Mouse (Mus musculus) brain, embryonic 14.5 days (tissue): ENCODE results near the gene Igfbp7. TPM values are rescaled to one million over a fixed set of nuclear protein-coding genes. Genes with fewer than 3 reads are reported as not detected.

Experiments
- DNase-seq: peaks from one replicate; pipeline ENCODE4 v3.0.0-alpha.2; 2011; ENCODE audit warnings: low read depth
- CTCF ChIP-seq: fragments of 200-500 bp; IDR thresholded peaks from 2 replicates; pipeline ENCODE4 v1.5.1; 2012; ENCODE audit warnings: inconsistent platforms, mild to moderate bottlenecking, moderate library complexity, borderline replicate concordance; ENCODE audit not compliant: insufficient read depth, insufficient read length; ENCODE audit errors: extremely low read depth
- POLR2A ChIP-seq: fragments of 200-500 bp; IDR thresholded peaks from 2 replicates; pipeline ENCODE4 v1.6.1; 2012; ENCODE audit warnings: mild to moderate bottlenecking, inconsistent platforms, borderline replicate concordance; ENCODE audit not compliant: poor library complexity, insufficient read depth, insufficient read length, severe bottlenecking; ENCODE audit errors: extremely low read depth
- polyA plus RNA-seq: library from polyadenylated mRNA; depleted of rRNA; stranded (reverse); fragments of >200 nt; gene quantifications from 2 replicates; pipeline ENCODE4 v1.2.3, GENCODE M21; 2012

Gene Igfbp7
- polyA plus RNA-seq, 1 experiment = 74.8 TPM

DNA sequence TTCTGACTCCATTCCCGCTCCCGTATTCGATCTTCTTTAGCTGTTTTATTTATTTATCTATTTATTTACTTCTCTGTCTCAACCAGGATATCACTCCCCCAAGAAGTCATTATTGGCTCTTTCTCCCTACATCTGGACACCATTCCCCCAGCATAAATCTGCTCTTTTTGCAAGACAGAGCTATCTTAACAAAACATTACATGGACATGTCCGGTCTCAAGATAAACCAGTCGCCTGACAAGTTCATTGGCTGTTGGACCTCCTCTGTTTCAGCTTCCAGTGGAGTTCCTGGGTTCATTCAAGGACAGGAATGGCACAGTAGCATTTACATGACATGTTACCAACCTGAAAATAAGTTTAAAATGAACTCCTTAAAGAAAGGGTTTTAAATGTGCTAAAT lies 4.9 kb downstream of the Igfbp7 start:
- DNase-seq = no peak
- no peak for TF ChIP-seq POLR2A
- TF ChIP-seq CTCF = no peak

DNA sequence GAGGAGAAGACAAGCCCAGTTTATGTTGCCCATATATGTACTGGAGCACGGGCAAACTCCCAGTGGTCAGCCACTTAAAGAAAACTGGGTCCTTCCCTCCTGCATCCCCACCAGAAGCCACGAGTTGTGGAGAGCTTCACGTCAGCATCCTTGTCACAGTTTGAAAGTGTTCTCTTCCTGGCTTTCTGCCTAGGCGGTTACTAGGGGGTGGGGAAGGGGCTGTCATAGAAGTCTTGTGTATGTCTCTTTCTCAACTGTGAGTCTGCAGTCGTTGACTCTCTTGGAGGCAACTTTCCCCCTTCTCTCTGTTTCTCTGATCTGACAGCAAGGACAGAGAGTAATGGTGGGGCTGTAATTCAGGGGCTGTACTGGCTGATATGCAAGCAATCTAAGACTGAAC lies 5.7 kb downstream of the Igfbp7 start:
- no peak for DNase-seq
- TF ChIP-seq POLR2A (no peak), CTCF (no peak)

DNA sequence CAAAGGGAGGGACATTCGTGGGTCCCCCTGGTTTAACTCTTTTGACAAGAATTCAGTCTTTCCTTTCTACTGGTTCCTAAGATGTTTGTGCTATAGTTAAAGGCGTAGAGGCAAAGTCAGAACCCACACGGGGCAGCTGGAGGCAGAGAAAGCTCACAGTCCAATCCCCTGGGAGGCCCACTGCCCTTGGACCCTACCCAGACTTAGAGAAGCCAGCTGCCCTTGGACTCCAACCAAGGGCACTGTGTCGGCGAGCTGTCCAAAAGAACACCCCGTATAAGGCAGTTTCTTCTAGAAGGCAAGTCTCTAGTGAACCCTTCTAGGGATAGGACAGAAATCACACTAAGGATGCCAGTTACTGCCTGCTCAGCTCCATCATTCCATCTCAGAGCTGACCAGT lies 7.0 kb downstream of the Igfbp7 start:
- TF ChIP-seq POLR2A (no peak), CTCF (no peak)
- DNase-seq = no peak

DNA sequence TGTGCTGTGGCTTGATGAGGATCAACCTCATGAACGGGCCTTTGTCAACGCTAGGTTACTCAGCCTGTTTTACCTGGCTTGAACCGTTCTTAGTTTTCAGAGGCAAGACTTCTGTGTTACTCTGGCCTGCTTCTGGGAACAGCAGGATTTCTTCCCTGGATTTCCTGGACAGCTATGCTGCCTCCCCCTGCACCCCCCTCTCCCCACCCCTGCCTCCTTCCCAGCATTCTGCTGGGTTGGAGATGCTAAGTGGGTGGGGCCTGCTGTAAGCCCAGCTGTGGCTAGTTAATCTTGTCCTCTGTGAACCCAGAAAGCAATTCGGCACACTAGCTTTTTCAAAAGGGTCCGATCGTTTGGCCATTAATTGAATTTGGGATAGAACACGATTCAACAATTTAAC lies 7.7 kb downstream of the Igfbp7 start:
- DNase-seq = no peak
- TF ChIP-seq CTCF (no peak), POLR2A (no peak)

DNA sequence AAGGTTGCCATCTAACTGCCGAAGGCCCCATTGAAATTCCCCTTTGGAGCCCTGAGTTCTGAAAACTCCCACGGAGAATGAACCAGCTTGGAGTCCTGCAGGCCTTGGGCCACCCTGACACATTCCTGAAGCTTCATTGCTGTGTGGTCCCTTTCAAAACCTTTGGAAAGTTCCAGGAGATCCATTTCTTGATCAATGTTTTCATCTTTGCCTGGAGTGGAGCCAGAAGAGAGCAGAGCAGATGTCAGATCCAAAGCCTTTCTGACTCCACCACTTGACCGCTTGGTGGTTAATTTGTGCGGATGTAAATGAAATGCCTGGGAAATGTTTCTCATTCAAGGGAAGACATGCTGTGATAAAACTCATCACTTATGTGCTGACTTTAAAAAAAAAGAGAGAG lies 8.8 kb downstream of the Igfbp7 start:
- TF ChIP-seq CTCF (no peak), POLR2A (no peak)
- no peak for DNase-seq

DNA sequence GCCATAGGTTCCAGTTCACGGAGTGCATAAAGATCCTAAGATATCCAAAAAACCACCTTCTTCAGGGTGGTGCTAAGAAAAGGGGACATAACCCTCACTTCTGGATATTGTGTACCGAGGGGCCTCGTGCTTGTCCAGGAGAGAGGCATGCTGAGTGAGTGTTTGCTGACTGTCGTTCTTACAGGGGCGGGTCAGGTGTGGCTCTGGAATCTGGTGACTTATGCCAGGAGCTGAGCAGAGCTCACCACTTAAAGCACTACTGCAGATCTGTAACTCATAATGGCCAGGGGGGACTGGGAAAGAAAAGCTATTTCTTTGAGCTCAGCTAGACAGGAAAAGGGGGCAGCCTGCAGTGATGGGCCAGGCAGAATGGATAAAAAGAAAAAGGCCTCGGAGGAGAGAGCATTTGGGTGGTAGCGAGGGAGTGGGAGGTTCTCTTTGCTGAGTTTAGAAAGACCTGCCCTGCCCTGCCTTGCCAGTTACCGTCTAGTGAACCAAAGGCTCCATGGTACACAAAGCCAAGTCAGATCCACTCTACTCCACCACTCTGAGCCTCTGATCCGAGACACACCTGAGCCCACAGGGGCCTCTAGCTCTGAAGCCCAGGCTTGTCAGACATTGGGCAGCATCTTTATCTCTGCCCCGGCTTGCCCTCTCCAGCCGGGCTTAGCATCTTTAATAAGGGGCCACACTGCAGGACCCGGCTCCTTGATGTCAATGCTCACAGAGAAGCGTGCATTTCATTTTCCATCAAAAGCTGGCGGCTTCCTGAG lies 9.4 kb downstream of the Igfbp7 start:
- TF ChIP-seq POLR2A (no peak), CTCF (no peak)
- DNase-seq = peak; percentile 62

DNA sequence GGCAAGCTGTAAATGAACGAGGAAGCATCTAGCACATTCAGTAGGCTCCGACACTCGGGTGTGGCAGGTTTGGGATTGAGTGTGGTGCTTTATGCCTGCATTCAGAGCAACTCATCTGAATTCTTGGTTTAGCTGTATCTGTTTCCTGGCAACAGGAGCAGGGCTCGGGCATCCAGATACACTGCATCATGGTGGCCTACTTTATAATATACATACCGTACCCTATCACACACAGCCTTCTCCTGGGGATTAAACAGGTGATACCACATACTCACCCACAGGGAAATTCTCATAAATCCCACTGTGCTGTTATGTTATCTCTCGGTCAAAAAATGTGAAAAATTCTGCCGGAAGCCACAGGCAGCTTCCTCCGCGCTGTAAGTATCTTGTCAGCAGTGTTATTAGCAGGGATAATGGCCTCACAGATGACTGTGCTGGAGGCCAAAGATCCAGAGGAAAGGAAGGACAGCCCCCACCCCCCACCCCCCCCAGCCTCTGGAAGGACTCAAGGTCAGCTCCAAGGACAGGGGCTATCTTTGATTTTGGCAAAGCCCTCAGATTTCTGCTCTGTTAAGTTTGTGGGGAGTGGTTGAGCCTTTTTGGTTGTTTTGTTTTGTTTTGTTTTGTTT lies 13.7 kb downstream of the Igfbp7 start:
- peak; percentile 32 for DNase-seq
- no peak for TF ChIP-seq CTCF
- TF ChIP-seq POLR2A = no peak

DNA sequence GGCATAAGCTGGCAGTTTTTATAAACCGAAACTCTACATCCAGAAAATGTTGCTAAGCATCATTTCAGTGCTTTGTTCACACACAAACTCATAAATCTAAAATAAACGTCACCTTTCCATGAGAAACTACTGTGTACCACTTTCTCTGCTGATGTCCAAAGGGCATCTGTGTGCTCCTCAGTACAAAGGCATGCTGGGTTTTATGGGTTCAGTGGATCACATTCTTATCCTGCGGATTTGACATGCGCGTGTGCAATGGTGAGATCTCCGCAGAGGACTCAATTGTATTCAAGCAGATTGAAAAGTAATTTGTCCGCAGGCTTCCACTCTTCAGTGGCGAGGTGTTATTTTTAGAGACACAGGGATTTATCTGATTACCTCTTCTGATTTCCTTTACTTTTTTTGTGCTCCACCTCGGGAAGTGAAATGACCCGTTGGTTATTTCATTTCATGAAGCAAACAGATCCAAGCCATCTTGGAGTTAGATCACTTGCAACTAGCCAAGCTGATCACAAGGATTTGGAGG lies 14.7 kb downstream of the Igfbp7 start:
- TF ChIP-seq POLR2A (no peak), CTCF (no peak)
- no peak for DNase-seq

DNA sequence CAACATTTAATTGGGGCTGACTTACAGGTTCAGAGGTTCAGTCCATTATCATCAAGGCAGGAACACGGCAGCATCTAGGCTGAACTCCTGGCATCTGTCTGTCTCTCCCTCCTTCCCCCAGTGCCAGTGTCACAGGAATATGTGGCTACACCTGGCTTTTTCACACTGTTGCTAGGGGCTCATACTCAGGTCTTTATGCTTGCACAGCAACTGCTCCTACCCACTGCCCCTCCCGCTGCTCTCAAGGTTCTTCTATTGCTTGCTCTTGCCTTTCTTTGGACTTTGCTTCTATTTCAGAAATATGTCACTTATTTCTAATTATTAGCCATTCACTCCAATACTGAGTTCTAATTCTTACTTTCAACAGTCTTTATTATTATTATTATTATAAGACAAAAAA lies 17.6 kb downstream of the Igfbp7 start:
- no peak for DNase-seq
- TF ChIP-seq CTCF (no peak), POLR2A (no peak)

DNA sequence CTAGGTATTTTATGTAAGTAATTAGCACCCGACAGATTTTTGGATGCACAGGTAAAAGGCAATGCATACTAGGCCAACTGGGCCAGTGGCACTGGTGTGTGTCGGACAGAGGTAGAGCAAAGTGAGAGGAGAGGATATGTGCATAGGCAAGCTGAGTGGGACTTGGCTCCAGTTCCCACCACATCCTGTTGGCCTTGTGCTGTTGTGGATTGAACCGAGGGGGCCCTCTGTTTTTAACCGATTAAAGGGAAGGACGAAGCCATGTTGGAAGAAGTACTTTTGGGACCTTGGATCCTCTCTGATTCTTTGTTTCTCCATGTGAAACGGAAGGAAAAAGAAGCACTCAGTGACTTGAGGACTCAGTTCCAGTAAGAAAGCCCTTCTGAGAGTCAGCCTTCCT lies 19.5 kb downstream of the Igfbp7 start:
- TF ChIP-seq CTCF = no peak
- no peak for TF ChIP-seq POLR2A
- no peak for DNase-seq

DNA sequence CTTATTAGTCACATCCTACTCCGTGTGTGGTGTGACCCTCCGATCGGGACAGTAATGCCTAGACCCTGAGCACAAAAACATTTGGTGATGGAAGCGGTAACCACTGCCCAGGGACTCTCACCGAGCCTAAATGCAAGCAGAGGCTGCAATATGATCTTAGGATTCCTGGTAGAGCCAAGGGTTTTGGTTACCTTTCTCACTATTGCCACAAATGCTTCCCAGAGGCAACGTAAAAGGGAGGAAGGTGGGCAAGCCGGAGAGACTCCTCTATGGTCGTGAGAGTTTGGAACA lies 20.5 kb downstream of the Igfbp7 start:
- TF ChIP-seq POLR2A (no peak), CTCF (no peak)
- no peak for DNase-seq
